Mouse (Mus musculus) stomach, embryonic 14.5 days (tissue): Measurements from ENCODE around the gene Dnajc13. TPM values are rescaled to one million over a fixed set of nuclear protein-coding genes. Genes with fewer than 3 reads are reported as not detected.

ENCODE experiments used
- ATAC-seq: fragments of 200-750 bp; cut with Nextera tagmentation; 2 replicates; pipeline ENCODE4 v1.8.0; 2017; ENCODE audit warnings: low read depth, moderate TSS enrichment; ENCODE audit not compliant: insufficient number of reproducible peaks, insufficient read depth, low FRiP score
- H3K27ac ChIP-seq: fragments of 300-500 bp; sonication (generic); 2 replicates; pipeline ENCODE4 v1.5.1; 2014; ENCODE audit warnings: mild to moderate bottlenecking, low read length, moderate library complexity, mixed read lengths
- H3K27me3 ChIP-seq: fragments of 300-500 bp; sonication (generic); 2 replicates; pipeline ENCODE4 v1.6.1; 2014; ENCODE audit warnings: low read length, control low read depth, mixed read lengths; ENCODE audit not compliant: control insufficient read depth, insufficient read depth
- H3K36me3 ChIP-seq: fragments of 300-500 bp; sonication (generic); 2 replicates; pipeline ENCODE4 v1.6.1; 2014; ENCODE audit warnings: mild to moderate bottlenecking, control low read depth, low read length, moderate library complexity, mixed read lengths; ENCODE audit not compliant: control insufficient read depth, insufficient read depth
- H3K4me1 ChIP-seq: fragments of 300-500 bp; sonication (generic); 2 replicates; pipeline ENCODE4 v1.6.1; 2014; ENCODE audit warnings: low read length, control low read depth, mixed read lengths; ENCODE audit not compliant: control insufficient read depth, insufficient read depth
- H3K4me2 ChIP-seq: fragments of 300-500 bp; sonication (generic); replicated peaks from 2 replicates; pipeline ENCODE4 v1.6.1; 2014; ENCODE audit warnings: low read depth, low read length, control low read depth
- H3K4me3 ChIP-seq: fragments of 300-500 bp; sonication (generic); 2 replicates; pipeline ENCODE4 v1.5.1; 2014; ENCODE audit warnings: low read depth, low read length, control low read depth
- H3K9ac ChIP-seq: fragments of 300-500 bp; sonication (generic); replicated peaks from 2 replicates; pipeline ENCODE4 v1.6.1; 2014; ENCODE audit warnings: low read depth, mild to moderate bottlenecking, control low read depth, low read length, moderate library complexity, mixed read lengths
- H3K9me3 ChIP-seq: fragments of 300-500 bp; sonication (generic); 2 replicates; pipeline ENCODE4 v1.6.1; 2016; ENCODE audit warnings: low read depth, low read length, control low read depth; ENCODE audit not compliant: control insufficient read depth
- WGBS: fragments of 180-500 bp; shearing (Covaris S2); extraction: QIAGEN DNeasy Blood & Tissue Kit; methylation state at CpG from one replicate; pipeline ENCODE4 v1.1.7; 2014; 5-methylcytosine and 5-hydroxymethylcytosine counted together
- polyA plus RNA-seq: library from polyadenylated mRNA; unstranded; fragments of >200 nt; fragmentation: Nextera tagmentation; extraction: Ambion mirVana; gene quantifications from 2 replicates; pipeline ENCODE4 v1.2.1, GENCODE M21; 2014

The Dnajc13 gene
- polyA plus RNA-seq, 1 experiment from 2014 or later = 37.7 TPM

DNA sequence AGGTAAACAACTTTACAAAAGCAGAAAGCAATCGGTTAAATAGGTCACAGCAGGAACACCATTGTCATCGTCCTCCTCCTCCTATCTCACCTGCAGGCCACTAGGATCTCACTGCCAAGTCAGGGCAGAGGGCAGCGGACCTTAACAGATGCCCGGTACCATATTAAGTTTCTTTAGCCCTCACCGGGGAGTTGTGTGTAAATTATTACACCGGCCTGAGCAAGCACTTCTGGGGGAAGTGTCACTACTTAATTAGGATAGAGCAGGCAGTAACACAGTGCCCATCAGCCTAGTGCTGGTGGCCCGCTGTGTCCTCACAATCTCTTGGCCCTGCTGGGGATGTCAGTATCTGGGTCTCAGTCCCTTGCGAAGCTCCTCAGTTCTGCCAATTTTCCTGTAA, 19.8 kb upstream of the Dnajc13 start:
- no peak overlapping the region for H3K9ac ChIP-seq
- whole genome bisulfite sequencing = 47% methylated on average over 8 of the region's 8 CpGs
- H3K4me3 ChIP-seq = no peak overlapping the region
- no peaks in the 10 kb centered on the region for H3K36me3 ChIP-seq
- no peaks in the 10 kb centered on the region for H3K9me3 ChIP-seq
- H3K4me1 ChIP-seq = no peaks in the 10 kb centered on the region
- no peak overlapping the region for H3K4me2 ChIP-seq
- no peaks in the 10 kb centered on the region for H3K27me3 ChIP-seq
- no peak for ATAC-seq
- H3K27ac ChIP-seq = no peak overlapping the region

DNA sequence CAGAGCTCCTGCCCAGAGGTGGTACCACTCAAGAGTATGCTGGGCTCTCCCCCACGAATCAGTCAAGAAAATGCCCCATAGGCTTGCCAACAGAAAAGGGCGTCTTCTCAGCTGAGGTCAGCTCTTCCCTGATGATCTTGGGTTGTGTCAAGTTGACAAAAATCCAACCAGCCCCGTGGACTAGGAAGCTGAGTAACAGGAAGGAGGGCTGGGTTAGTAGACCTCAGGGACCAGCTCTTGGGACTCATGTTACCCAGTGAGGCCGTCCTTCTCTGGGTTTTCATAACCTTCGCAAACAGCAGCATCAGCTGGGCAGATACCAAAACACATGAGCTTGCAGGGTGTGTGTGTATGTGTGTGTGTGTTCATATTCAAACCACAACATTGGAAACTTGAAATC, 19.0 kb upstream of the Dnajc13 start:
- Histone ChIP-seq H3K4me1 (no peaks in the 10 kb centered on the region), H3K27me3 (no peaks in the 10 kb centered on the region), H3K9me3 (no peaks in the 10 kb centered on the region), H3K4me3 (no peak overlapping the region), H3K4me2 (no peak overlapping the region), H3K36me3 (no peaks in the 10 kb centered on the region), H3K9ac (no peak overlapping the region), H3K27ac (no peak overlapping the region)
- no peak for ATAC-seq
- WGBS = 77% methylated on average over 5 of the region's 5 CpGs

DNA sequence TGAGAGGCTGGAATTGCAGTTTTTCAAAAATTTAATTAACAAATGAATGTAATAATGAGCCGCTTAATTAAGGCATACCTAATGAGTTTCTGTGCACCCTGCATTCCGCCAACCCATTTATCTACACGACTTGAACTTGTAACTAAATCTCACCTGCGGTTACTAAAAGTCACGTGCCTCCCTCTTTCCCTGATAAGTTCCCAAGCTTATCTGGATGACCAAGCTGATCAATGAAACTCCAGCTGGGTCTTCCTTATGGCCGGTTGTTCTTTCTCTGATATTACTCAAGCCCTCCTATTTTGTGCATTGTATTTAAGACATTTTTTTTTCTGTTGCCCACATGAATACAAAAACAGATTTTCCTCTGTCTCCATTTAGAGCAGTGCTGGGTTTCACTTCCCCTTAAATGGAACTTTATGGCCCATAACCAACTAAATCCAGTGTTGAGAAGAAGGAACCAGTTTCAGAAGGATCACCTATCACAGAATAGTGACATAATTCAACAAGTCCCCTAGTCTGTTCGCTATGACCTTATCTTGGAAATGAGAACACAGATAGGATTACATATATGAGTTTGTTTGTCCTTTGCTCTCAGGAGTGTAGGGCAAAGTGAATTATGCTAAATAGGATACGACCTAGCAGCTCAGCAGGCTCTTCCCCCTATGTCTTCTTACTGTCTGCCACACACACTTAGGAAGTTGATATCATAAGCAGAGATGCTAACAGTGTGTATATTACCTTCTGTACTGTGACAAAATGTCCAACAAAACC, 18.2 kb upstream of the Dnajc13 start:
- Histone ChIP-seq H3K9ac (no peak overlapping the region), H3K27me3 (no peaks in the 10 kb centered on the region), H3K4me1 (no peaks in the 10 kb centered on the region), H3K27ac (no peak overlapping the region), H3K36me3 (no peaks in the 10 kb centered on the region), H3K4me3 (no peak overlapping the region), H3K9me3 (no peaks in the 10 kb centered on the region), H3K4me2 (no peak overlapping the region)
- WGBS = 72% methylated on average over 8 of the region's 8 CpGs
- ATAC-seq = no peak

DNA sequence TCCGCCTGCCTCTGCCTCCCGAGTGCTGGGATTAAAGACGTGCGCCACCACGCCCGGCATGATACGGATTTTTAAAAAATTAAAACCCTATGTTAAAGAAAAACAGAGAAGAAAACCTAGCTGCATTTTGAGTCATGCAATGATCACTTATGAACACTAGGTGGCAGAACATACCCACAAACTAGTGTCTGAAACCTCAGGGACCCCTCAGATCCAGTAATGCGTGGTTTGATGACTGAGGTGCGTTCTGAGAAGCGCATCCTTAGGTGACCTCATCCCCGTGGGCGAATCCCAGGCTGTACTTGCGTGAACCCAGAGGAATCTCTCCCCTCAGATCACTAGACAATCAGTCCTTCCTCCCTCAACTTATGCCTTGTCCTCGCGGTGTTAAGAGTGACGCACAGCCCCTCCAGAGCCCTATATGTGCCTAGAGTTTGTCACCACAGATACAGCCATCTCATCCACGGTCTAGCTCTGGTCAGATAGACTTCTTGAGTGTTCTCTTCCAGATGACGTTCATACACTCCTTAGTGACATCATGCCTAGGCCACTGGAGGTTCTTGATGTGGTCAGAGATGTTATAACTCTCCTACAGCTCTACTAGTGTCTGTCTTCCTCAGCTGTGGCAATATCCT, 14.9 kb upstream of the Dnajc13 start:
- H3K4me1 ChIP-seq = no peaks in the 10 kb centered on the region
- no peaks in the 10 kb centered on the region for H3K27me3 ChIP-seq
- no peaks in the 10 kb centered on the region for H3K9me3 ChIP-seq
- 20% methylated on average over 18 of the region's 18 CpGs for WGBS
- no peaks in the 10 kb centered on the region for H3K36me3 ChIP-seq
- H3K9ac ChIP-seq = no peak overlapping the region
- H3K4me3 ChIP-seq = no peak overlapping the region
- H3K27ac ChIP-seq = no peak overlapping the region
- no peak overlapping the region for H3K4me2 ChIP-seq
- peak; percentile 60; the same call in 1 of the 2 replicates for ATAC-seq

DNA sequence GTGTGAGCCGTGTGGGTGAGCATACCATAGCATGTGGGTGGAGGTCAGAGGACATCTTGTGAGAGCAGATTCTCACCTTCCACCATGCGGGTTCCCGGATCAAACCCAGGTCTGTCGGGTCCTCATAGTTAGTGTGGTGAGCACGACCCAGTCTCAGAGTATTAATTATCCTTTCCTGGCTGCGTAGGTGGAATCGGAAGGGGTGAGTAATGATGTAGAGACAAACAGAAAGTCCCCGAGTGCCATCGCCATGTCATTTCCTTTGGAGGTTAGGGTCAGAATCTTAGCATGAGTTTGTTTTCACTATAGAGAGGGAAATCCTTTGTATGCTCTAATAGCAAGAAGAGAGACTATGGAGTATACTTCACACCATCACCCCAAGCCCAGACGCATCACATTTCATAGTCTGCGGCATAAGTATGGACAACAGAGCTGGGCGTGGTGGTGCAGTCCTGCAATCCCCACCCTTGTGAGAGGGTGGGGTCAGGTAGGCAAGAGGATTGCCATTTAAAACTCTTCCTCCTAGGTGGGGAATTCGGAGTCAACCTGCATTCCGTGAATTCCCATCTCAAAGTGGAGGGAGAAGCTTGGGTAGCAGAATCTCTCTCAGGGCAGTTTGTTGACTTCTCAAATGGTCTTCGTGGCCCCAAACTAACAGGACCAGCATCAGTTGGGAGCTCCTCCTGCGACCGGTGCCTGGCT, 12.5 kb upstream of the Dnajc13 start:
- Histone ChIP-seq H3K27me3 (no peaks in the 10 kb centered on the region), H3K9me3 (no peaks in the 10 kb centered on the region; the same call in 1 of the 2 replicates), H3K4me2 (no peak overlapping the region), H3K4me3 (no peak overlapping the region), H3K9ac (no peak overlapping the region), H3K27ac (no peak overlapping the region), H3K36me3 (no peaks in the 10 kb centered on the region), H3K4me1 (no peaks in the 10 kb centered on the region)
- no peak for ATAC-seq
- 73% methylated on average over 17 of the region's 17 CpGs for WGBS

DNA sequence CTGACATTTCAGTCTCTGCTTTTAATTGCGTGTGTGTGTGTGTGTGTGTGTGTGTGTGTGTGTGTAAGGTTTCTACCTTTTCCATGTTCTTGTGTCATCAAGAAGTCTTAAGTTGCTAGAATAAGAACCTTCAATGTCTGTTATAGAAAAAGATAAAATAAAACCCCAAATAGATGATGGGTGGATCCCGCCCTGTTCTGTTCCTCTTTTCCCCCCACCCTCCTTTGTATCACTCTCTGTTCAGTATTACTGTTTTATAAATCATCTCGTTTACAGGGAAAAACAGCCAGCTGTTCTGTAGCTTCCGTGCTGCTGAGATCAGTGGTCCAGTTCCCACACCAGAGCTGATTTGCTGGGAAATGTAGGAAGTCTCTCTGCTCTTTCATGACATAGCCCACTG, 9.3 kb upstream of the Dnajc13 start:
- Histone ChIP-seq H3K9ac (no peak overlapping the region), H3K4me1 (no peaks in the 10 kb centered on the region), H3K4me2 (no peak overlapping the region), H3K4me3 (no peak overlapping the region), H3K36me3 (no peaks in the 10 kb centered on the region), H3K27me3 (no peaks in the 10 kb centered on the region), H3K9me3 (no peaks in the 10 kb centered on the region; the same call in 1 of the 2 replicates), H3K27ac (no peak overlapping the region)
- ATAC-seq = no peak
- 71% methylated on average over 4 of the region's 4 CpGs for WGBS

DNA sequence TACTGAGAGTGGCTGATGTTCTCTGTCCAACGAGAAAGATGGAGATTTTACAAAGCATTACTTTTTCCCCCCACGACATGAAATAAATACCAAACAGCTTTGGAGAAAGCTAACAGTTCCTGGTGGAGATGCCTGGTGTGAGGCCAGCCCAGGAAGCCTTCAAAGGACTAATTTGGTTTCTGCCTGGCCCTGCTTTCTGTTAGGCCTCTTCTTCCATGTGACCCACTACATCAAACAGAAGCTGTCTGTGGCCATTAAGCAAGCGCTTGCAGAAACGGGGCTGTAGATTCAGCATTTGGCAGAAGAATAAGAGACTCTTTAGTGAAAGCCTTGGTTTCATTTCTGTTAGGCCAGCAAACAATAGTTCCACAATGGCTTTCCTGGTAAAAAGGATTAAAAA, 8.9 kb upstream of the Dnajc13 start:
- no peak overlapping the region for H3K27ac ChIP-seq
- ATAC-seq = no peak
- WGBS = 67% methylated on average over 4 of the region's 4 CpGs
- H3K9ac ChIP-seq = no peak overlapping the region
- no peaks in the 10 kb centered on the region; the same call in 1 of the 2 replicates for H3K9me3 ChIP-seq
- no peak overlapping the region for H3K4me2 ChIP-seq
- H3K4me1 ChIP-seq = no peaks in the 10 kb centered on the region
- no peak overlapping the region for H3K4me3 ChIP-seq
- no peaks in the 10 kb centered on the region for H3K36me3 ChIP-seq
- H3K27me3 ChIP-seq = no peaks in the 10 kb centered on the region

DNA sequence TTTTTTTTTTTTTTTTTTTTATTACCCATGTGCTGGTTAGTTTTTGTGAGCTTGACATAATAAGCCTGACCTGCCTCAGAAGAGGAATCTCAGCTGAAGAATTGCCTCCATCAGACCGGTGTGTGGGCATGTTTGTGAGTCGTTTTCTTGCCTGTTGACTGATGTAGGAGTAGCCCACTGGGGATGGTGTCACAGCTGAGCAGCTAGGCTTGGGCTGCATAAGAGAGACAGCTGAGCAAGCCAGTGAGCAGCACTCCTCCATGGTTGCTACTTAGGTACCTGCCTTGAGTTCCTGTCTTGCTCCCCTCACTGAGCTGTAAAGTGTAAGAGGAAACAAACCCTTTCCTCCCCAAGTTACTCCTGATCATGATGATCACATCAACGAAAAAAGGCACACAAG, 7.2 kb upstream of the Dnajc13 start:
- Histone ChIP-seq H3K9me3 (no peaks in the 10 kb centered on the region; the same call in 1 of the 2 replicates), H3K4me3 (no peak overlapping the region), H3K9ac (no peak overlapping the region), H3K27me3 (no peaks in the 10 kb centered on the region), H3K36me3 (no peaks in the 10 kb centered on the region), H3K4me1 (no peaks in the 10 kb centered on the region), H3K4me2 (no peak overlapping the region), H3K27ac (no peak overlapping the region)
- WGBS = 71% methylated on average over 3 of the region's 3 CpGs
- no peak for ATAC-seq
